Mouse (Mus musculus) lung, adult 2 months (tissue): ENCODE results near the gene Krt18.

ENCODE experiments used
- CTCF ChIP-seq: fragments of 200-500 bp; IDR thresholded peaks from 2 replicates; pipeline ENCODE4 v1.5.1; 2011; ENCODE audit warnings: mild to moderate bottlenecking, low read length, control low read depth; ENCODE audit not compliant: insufficient read depth
- POLR2A ChIP-seq: fragments of 200-500 bp; IDR thresholded peaks from 2 replicates; pipeline ENCODE4 v1.6.1; 2011; ENCODE audit warnings: low read depth, mild to moderate bottlenecking, control low read depth, low read length, borderline replicate concordance; ENCODE audit errors: extremely low read depth

DNA sequence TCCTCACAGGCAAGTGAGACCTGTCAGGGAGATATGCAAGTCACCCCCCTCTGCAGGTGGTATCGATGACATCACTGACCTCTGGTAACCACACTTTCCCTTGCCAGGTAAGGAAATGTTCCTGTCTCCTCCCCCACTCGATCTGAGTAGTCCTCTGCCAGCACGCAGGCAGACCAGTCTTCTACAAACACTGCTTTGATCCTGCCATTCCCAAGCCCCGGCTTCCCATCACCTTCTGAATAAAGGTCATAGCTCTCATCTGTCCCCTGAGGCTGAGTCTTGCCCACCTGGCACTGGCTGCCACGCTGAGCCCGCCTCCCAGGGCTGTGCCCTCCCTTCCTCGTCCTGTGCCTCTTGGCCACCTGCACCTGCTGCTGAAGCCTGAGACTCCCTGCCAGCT is 11.2 kb upstream of the Krt18 start:
- no peak for TF ChIP-seq CTCF
- TF ChIP-seq POLR2A, result peak; percentile 20; the same call in 1 of the 2 replicates
